Mouse (Mus musculus) cortical plate, adult 2 months (tissue): ENCODE results near the gene Slc20a1. TPM values are rescaled to one million over a fixed set of nuclear protein-coding genes. Genes with fewer than 3 reads are reported as not detected.

Source experiments
- H3K27ac ChIP-seq: fragments of 200-500 bp; 2 replicates; pipeline ENCODE4 v1.5.1; 2012; ENCODE audit warnings: low read length, control low read depth, inconsistent platforms; ENCODE audit not compliant: insufficient read depth
- H3K4me1 ChIP-seq: fragments of 200-500 bp; 2 replicates; pipeline ENCODE4 v1.6.1; 2011; ENCODE audit warnings: low read length; ENCODE audit not compliant: control insufficient read depth, insufficient read depth
- H3K4me3 ChIP-seq: fragments of 200-500 bp; 2 replicates; pipeline ENCODE4 v1.5.1; 2011; ENCODE audit warnings: mild to moderate bottlenecking, low read length, control low read depth; ENCODE audit not compliant: insufficient read depth
- CTCF ChIP-seq: fragments of 200-500 bp; IDR thresholded peaks from 2 replicates; pipeline ENCODE4 v1.5.1; 2011; ENCODE audit warnings: mild to moderate bottlenecking, control low read depth, low read length; ENCODE audit not compliant: insufficient read depth; ENCODE audit errors: extremely low read depth
- POLR2A ChIP-seq: fragments of 200-500 bp; IDR thresholded peaks from 2 replicates; pipeline ENCODE4 v1.6.1; 2011; ENCODE audit warnings: mild to moderate bottlenecking, low read length, control low read depth; ENCODE audit not compliant: insufficient read depth; ENCODE audit errors: extremely low read depth
- polyA plus RNA-seq: library from polyadenylated mRNA; depleted of rRNA; stranded (reverse); fragments of >200 nt; gene quantifications from 2 replicates; pipeline ENCODE4 v1.2.3, GENCODE M21; 2012

The Slc20a1 gene
- polyA plus RNA-seq, 1 experiment, result 141 TPM

GRCm38 (mm10) chr2:129185611-129186290 is 12.8 kb upstream of the Slc20a1 start:
- TF ChIP-seq CTCF, result no peak
- no peak for TF ChIP-seq POLR2A
- Histone ChIP-seq H3K27ac (no peak overlapping the region), H3K4me3 (no peak overlapping the region), H3K4me1 (peaks cover 10% of the 10 kb centered on the region; the same call in 1 of the 2 replicates)

- peaks cover 10% of the 10 kb centered on the region; the same call in 1 of the 2 replicates for H3K4me1 ChIP-seq
- no peak for TF ChIP-seq CTCF
- H3K4me3 ChIP-seq, result no peak overlapping the region
- H3K27ac ChIP-seq, result no peak overlapping the region
Observed at GRCm38 (mm10) chr2:129186291-129186919, 12.2 kb upstream of the Slc20a1 start.

GRCm38 (mm10) chr2:129192392-129193150 is 6.0 kb upstream of the Slc20a1 start:
- Histone ChIP-seq H3K4me1 (no peaks in the 10 kb centered on the region), H3K4me3 (no peak overlapping the region), H3K27ac (no peak overlapping the region)
- no peak for TF ChIP-seq POLR2A
- no peak for TF ChIP-seq CTCF

- TF ChIP-seq POLR2A (no peak), CTCF (no peak)
- Histone ChIP-seq H3K4me3 (no peak overlapping the region), H3K27ac (no peak overlapping the region), H3K4me1 (no peaks in the 10 kb centered on the region; the same call in 1 of the 2 replicates)
Observed at GRCm38 (mm10) chr2:129196317-129196716, 2.2 kb upstream of the Slc20a1 start.

- Histone ChIP-seq H3K4me3 (no peak overlapping the region), H3K4me1 (no peaks in the 10 kb centered on the region; the same call in 1 of the 2 replicates), H3K27ac (no peak overlapping the region)
- TF ChIP-seq POLR2A, result no peak
- no peak for TF ChIP-seq CTCF
Observed at GRCm38 (mm10) chr2:129197197-129197596, 1.4 kb upstream of the Slc20a1 start.

GRCm38 (mm10) chr2:129197843-129198435 is 625 bp upstream of the Slc20a1 start:
- TF ChIP-seq POLR2A (no peak), CTCF (no peak)
- Histone ChIP-seq H3K4me1 (no peaks in the 10 kb centered on the region; the same call in 1 of the 2 replicates), H3K27ac (peak overlapping the region; percentile 78), H3K4me3 (peak overlapping the region; percentile 98)

- Histone ChIP-seq H3K4me1 (no peaks in the 10 kb centered on the region; the same call in 1 of the 2 replicates), H3K4me3 (peak overlapping the region; percentile 98), H3K27ac (peak overlapping the region; percentile 43)
- TF ChIP-seq CTCF (no peak), POLR2A (0 out of 2 replicates have a peak, but pooled peaks have one; percentile 28)
Observed at GRCm38 (mm10) chr2:129199328-129200085, 943 bp downstream of the Slc20a1 start.

- TF ChIP-seq CTCF (no peak), POLR2A (no peak)
- Histone ChIP-seq H3K4me3 (no peak overlapping the region), H3K27ac (no peak overlapping the region), H3K4me1 (peaks cover 2% of the 10 kb centered on the region; the same call in 1 of the 2 replicates)
Observed at GRCm38 (mm10) chr2:129205000-129205399, 6.4 kb downstream of the Slc20a1 start.
